Mouse (Mus musculus): ENCODE measurements at regions not wholly inside any gene's neighbourhood (a gene's known extent, or its start where the extent isn't known, plus 50 kb on each side); places are given as distances from the start of the nearest gene placed in this dataset.
"Not testable (repeated sequence)": the region's sequence is repeated elsewhere in the genome, so short reads cannot be mapped to it uniquely, and the experiment has no call there.

DNA sequence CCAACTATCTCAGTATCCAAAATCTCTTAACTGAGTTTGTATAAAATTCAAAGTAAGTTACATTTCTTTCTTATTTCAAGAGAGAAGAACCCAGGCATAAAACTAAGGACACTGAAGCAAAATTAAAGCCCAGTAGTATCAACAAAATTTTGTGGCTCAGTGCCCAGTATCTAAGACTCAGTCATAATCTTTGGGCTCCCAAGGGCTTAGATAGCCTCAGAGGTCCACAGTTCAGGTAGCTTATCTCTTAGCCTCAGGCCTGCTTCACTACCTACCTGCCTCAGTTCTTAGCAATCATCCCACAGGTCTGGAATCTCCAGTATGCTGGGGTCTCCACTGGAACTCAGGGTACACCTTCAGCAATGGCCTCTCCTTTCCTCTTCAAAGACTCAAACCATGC, 835.6 kb upstream of the Olfr1507 start:
- dilution Hi-C loops (cut with MboI; ENCODE audit: extremely low pct_ligation_motif_present, extremely low pct_unique_long_range_greater_than_20kb, low sequenced_read_pairs); in situ Hi-C loops (cut with MboI; ENCODE audit: low pct_ligation_motif_present, low pct_unique_long_range_greater_than_20kb, low sequenced_read_pairs); H3K27ac ChIP-seq (ENCODE audit: insufficient read depth, low read depth); H3K4me2 ChIP-seq (ENCODE audit: insufficient read depth, low read depth, poor library complexity, severe bottlenecking); H3K79me2 ChIP-seq (replicated peaks; ENCODE audit: control insufficient read depth, extremely low read depth, insufficient read depth, poor library complexity, severe bottlenecking); H3K36me3 ChIP-seq (replicated peaks in 1 of 2; ENCODE audit: control insufficient read depth in 1 of 2, insufficient read depth in 1 of 2, low read length in 1 of 2); H3K4me3 ChIP-seq (replicated peaks in 1 of 3; ENCODE audit: low read depth in 2 of 3, low read length in 2 of 3, poor library complexity in 1 of 3); DNase-seq (ENCODE audit: extremely low read depth); H3K9ac ChIP-seq (ENCODE audit: insufficient read depth, low read depth); H3K4me1 ChIP-seq (ENCODE audit: control insufficient read depth in 1 of 2, insufficient read depth in 2 of 2); H3K9me3 ChIP-seq (replicated peaks; ENCODE audit: low read length); H3K27me3 ChIP-seq (replicated peaks): not testable (repeated sequence)

DNA sequence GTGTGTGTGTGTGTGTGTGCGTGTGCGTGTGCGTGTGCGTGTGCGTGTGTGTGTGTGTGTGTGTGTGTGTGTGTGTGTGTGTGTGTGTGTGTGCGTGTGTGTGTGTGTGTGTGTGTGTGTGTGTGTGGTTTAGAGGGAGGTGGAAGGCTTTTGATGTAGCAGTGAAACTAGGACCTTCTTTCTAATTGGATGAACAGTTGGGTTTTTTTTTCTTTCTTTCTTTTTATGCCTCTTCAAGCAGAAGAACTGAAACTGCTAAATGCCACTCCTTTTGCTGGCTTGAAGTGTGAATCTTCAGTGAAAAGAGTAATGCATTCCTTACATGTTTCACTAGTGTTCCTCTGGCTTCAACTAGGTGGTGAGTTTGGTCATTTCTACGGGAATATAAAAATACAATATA, 828.8 kb upstream of the Olfr1507 start:
- dilution Hi-C loops (cut with MboI; ENCODE audit: extremely low pct_ligation_motif_present, extremely low pct_unique_long_range_greater_than_20kb, low sequenced_read_pairs); H3K4me1 ChIP-seq (ENCODE audit: control insufficient read depth in 1 of 2, insufficient read depth in 2 of 2); H3K9ac ChIP-seq (ENCODE audit: insufficient read depth, low read depth); H3K27ac ChIP-seq (ENCODE audit: insufficient read depth, low read depth); H3K27me3 ChIP-seq (replicated peaks); H3K36me3 ChIP-seq (replicated peaks in 1 of 2; ENCODE audit: control insufficient read depth in 1 of 2, insufficient read depth in 1 of 2, low read length in 1 of 2); H3K9me3 ChIP-seq (replicated peaks; ENCODE audit: low read length); DNase-seq (ENCODE audit: extremely low read depth); H3K4me2 ChIP-seq (ENCODE audit: insufficient read depth, low read depth, poor library complexity, severe bottlenecking); in situ Hi-C loops (cut with MboI; ENCODE audit: low pct_ligation_motif_present, low pct_unique_long_range_greater_than_20kb, low sequenced_read_pairs); H3K4me3 ChIP-seq (replicated peaks in 1 of 3; ENCODE audit: low read depth in 2 of 3, low read length in 2 of 3, poor library complexity in 1 of 3); H3K79me2 ChIP-seq (replicated peaks; ENCODE audit: control insufficient read depth, extremely low read depth, insufficient read depth, poor library complexity, severe bottlenecking): not testable (repeated sequence)

DNA sequence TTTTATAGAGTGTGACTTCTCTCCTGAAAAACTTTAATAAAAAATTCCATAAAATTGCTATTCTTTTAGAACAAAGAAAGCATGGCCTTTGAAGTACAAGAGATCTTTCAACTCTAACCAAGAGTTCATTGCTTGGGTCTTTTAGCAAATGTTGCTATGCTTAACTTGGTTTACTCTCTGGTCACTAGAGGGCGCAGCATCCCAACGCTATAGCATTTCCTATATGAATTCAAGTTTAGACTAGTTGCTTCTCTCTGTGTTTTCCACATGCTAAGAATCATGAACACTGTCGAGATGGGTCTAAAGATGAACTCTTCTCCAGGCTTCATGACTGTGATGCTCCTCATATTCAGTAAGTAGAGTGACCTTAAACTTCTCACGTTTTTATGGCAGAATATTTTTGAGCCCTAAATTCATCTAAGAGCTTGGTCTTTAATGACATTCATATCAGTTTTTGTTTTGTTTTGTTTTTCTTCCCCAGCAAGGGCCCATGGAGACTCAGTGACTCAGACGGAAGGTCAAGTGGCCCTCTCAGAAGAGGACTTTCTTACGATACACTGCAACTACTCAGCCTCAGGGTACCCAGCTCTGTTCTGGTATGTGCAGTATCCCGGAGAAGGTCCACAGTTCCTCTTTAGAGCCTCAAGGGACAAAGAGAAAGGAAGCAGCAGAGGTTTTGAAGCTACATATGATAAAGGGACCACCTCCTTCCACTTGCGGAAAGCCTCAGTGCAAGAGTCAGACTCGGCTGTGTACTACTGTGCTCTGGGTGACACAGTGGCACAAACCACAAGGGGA, 823.2 kb upstream of the Olfr1507 start:
- not testable (repeated sequence) for H3K4me2 ChIP-seq (ENCODE audit: insufficient read depth, low read depth, poor library complexity, severe bottlenecking)

GRCm38 (mm10) chr14:53312490-53312889, 816.9 kb upstream of the Olfr1507 start:
- H3K9me3 ChIP-seq (replicated peaks; ENCODE audit: low read length); DNase-seq (ENCODE audit: extremely low read depth); in situ Hi-C loops (cut with MboI; ENCODE audit: low pct_ligation_motif_present, low pct_unique_long_range_greater_than_20kb, low sequenced_read_pairs): not testable (repeated sequence)

More for the DNA sequence above, 823.2 kb upstream of the Olfr1507 start:
- in situ Hi-C loops (cut with MboI; ENCODE audit: low pct_ligation_motif_present, low pct_unique_long_range_greater_than_20kb, low sequenced_read_pairs); DNase-seq (ENCODE audit: extremely low read depth); H3K9me3 ChIP-seq (replicated peaks; ENCODE audit: low read length); H3K27me3 ChIP-seq (replicated peaks); H3K4me3 ChIP-seq (replicated peaks in 1 of 3; ENCODE audit: low read depth in 2 of 3, low read length in 2 of 3, poor library complexity in 1 of 3); dilution Hi-C loops (cut with MboI; ENCODE audit: extremely low pct_ligation_motif_present, extremely low pct_unique_long_range_greater_than_20kb, low sequenced_read_pairs); H3K4me1 ChIP-seq (ENCODE audit: control insufficient read depth in 1 of 2, insufficient read depth in 2 of 2); H3K9ac ChIP-seq (ENCODE audit: insufficient read depth, low read depth); H3K36me3 ChIP-seq (replicated peaks in 1 of 2; ENCODE audit: control insufficient read depth in 1 of 2, insufficient read depth in 1 of 2, low read length in 1 of 2); H3K27ac ChIP-seq (ENCODE audit: insufficient read depth, low read depth); H3K79me2 ChIP-seq (replicated peaks; ENCODE audit: control insufficient read depth, extremely low read depth, insufficient read depth, poor library complexity, severe bottlenecking): not testable (repeated sequence)

GRCm38 (mm10) chr14:53303179-53303578, 807.6 kb upstream of the Olfr1507 start:
- H3K27ac ChIP-seq (ENCODE audit: insufficient read depth, low read depth); H3K36me3 ChIP-seq (replicated peaks in 1 of 2; ENCODE audit: control insufficient read depth in 1 of 2, insufficient read depth in 1 of 2, low read length in 1 of 2); H3K27me3 ChIP-seq (replicated peaks); H3K9ac ChIP-seq (ENCODE audit: insufficient read depth, low read depth); H3K4me3 ChIP-seq (replicated peaks in 1 of 3; ENCODE audit: low read depth in 2 of 3, low read length in 2 of 3, poor library complexity in 1 of 3); H3K9me3 ChIP-seq (replicated peaks; ENCODE audit: low read length); DNase-seq (ENCODE audit: extremely low read depth); H3K79me2 ChIP-seq (replicated peaks; ENCODE audit: control insufficient read depth, extremely low read depth, insufficient read depth, poor library complexity, severe bottlenecking); H3K4me2 ChIP-seq (ENCODE audit: insufficient read depth, low read depth, poor library complexity, severe bottlenecking); dilution Hi-C loops (cut with MboI; ENCODE audit: extremely low pct_ligation_motif_present, extremely low pct_unique_long_range_greater_than_20kb, low sequenced_read_pairs); in situ Hi-C loops (cut with MboI; ENCODE audit: low pct_ligation_motif_present, low pct_unique_long_range_greater_than_20kb, low sequenced_read_pairs); H3K4me1 ChIP-seq (ENCODE audit: control insufficient read depth in 1 of 2, insufficient read depth in 2 of 2): not testable (repeated sequence)

More at GRCm38 (mm10) chr14:53312490-53312889, 816.9 kb upstream of the Olfr1507 start:
- H3K4me3 ChIP-seq (replicated peaks in 1 of 3; ENCODE audit: low read depth in 2 of 3, low read length in 2 of 3, poor library complexity in 1 of 3); H3K27me3 ChIP-seq (replicated peaks); H3K4me2 ChIP-seq (ENCODE audit: insufficient read depth, low read depth, poor library complexity, severe bottlenecking); H3K4me1 ChIP-seq (ENCODE audit: control insufficient read depth in 1 of 2, insufficient read depth in 2 of 2); dilution Hi-C loops (cut with MboI; ENCODE audit: extremely low pct_ligation_motif_present, extremely low pct_unique_long_range_greater_than_20kb, low sequenced_read_pairs); H3K27ac ChIP-seq (ENCODE audit: insufficient read depth, low read depth); H3K79me2 ChIP-seq (replicated peaks; ENCODE audit: control insufficient read depth, extremely low read depth, insufficient read depth, poor library complexity, severe bottlenecking); H3K9ac ChIP-seq (ENCODE audit: insufficient read depth, low read depth); H3K36me3 ChIP-seq (replicated peaks in 1 of 2; ENCODE audit: control insufficient read depth in 1 of 2, insufficient read depth in 1 of 2, low read length in 1 of 2): not testable (repeated sequence)

DNA sequence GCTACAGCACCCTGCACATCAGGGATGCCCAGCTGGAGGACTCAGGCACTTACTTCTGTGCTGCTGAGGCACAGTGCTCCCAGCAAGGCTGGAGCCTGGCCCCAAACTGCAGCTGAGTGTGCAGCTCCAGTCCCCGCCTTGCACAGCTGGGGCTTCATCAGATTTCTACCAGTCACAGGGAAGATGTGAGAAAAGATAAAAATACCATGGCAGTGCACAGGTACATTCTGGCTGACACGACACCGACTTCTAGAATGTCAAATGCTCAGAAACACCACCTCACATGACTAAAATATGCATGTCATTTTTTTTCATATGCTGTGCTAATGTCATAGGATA, 806.9 kb upstream of the Olfr1507 start:
- H3K36me3 ChIP-seq (replicated peaks in 1 of 2; ENCODE audit: control insufficient read depth in 1 of 2, insufficient read depth in 1 of 2, low read length in 1 of 2); DNase-seq (ENCODE audit: extremely low read depth); H3K27me3 ChIP-seq (replicated peaks); H3K79me2 ChIP-seq (replicated peaks; ENCODE audit: control insufficient read depth, extremely low read depth, insufficient read depth, poor library complexity, severe bottlenecking); H3K27ac ChIP-seq (ENCODE audit: insufficient read depth, low read depth); dilution Hi-C loops (cut with MboI; ENCODE audit: extremely low pct_ligation_motif_present, extremely low pct_unique_long_range_greater_than_20kb, low sequenced_read_pairs); H3K4me3 ChIP-seq (replicated peaks in 1 of 3; ENCODE audit: low read depth in 2 of 3, low read length in 2 of 3, poor library complexity in 1 of 3); H3K4me2 ChIP-seq (ENCODE audit: insufficient read depth, low read depth, poor library complexity, severe bottlenecking); H3K4me1 ChIP-seq (ENCODE audit: control insufficient read depth in 1 of 2, insufficient read depth in 2 of 2); in situ Hi-C loops (cut with MboI; ENCODE audit: low pct_ligation_motif_present, low pct_unique_long_range_greater_than_20kb, low sequenced_read_pairs); H3K9ac ChIP-seq (ENCODE audit: insufficient read depth, low read depth); H3K9me3 ChIP-seq (replicated peaks; ENCODE audit: low read length): not testable (repeated sequence)
